Mouse (Mus musculus) embryonic fibroblast, embryonic 13.5 days (primary cell): ENCODE data around the gene Zswim1. TPM values are rescaled to one million over a fixed set of nuclear protein-coding genes. Genes with fewer than 3 reads are reported as not detected.
"Not testable (repeated sequence)": the region's sequence is repeated elsewhere in the genome, so short reads cannot be mapped to it uniquely, and the experiment has no call there.

Source experiments
- H3K27ac ChIP-seq: 2 replicates; pipeline ENCODE4 v1.5.1; 2012; ENCODE audit warnings: low read length, control low read depth, inconsistent platforms; ENCODE audit not compliant: insufficient read depth
- H3K4me1 ChIP-seq: 2 replicates; pipeline ENCODE4 v1.6.1; 2011; ENCODE audit warnings: low read length; ENCODE audit not compliant: control insufficient read depth, insufficient read depth
- H3K4me3 ChIP-seq: 2 replicates; pipeline ENCODE4 v1.5.1; 2011; ENCODE audit warnings: mild to moderate bottlenecking, control low read depth, low read length; ENCODE audit not compliant: insufficient read depth
- CTCF ChIP-seq: IDR thresholded peaks from 2 replicates; pipeline ENCODE4 v1.5.1; 2011; ENCODE audit warnings: mild to moderate bottlenecking, control low read depth, low read length, moderate library complexity, borderline replicate concordance; ENCODE audit not compliant: insufficient read depth
- POLR2A ChIP-seq: IDR thresholded peaks from 2 replicates; pipeline ENCODE4 v1.6.1; 2011; ENCODE audit warnings: low read depth, mild to moderate bottlenecking, control low read depth, low read length, moderate library complexity
- polyA plus RNA-seq: library from polyadenylated mRNA; stranded (reverse); fragments of >200 nt; gene quantifications from 2 replicates; pipeline ENCODE4 v1.2.4, GENCODE M21; 2011; ENCODE audit warnings: low read depth; ENCODE audit not compliant: missing spikeins, insufficient read length

Zswim1 gene
- polyA plus RNA-seq, 1 experiment, result 10.1 TPM

DNA sequence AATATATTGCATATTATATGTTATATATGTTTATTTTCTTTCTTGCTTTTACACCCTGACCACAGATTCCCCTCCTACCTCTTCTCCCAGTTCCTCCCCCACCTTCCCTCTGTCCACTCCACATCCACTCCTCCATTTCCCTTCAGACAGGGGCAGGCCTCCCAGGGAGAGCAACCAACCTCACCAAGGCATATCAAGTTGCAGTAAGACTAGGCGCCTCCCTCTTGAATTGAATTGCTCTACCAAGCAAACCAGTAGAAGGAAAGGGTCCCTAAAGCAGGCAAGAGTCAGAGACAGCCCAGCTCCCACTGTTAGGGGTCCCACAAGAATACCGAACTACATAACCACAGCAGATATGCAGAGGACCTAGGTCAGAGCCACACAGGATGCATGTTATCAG, 36.7 kb downstream of the Zswim1 start:
- no peak for TF ChIP-seq POLR2A
- TF ChIP-seq CTCF, result no peak
- Histone ChIP-seq H3K4me3 (no peak overlapping the region), H3K4me1 (peaks cover 8% of the 10 kb centered on the region), H3K27ac (no peak overlapping the region)

- peaks cover 12% of the 10 kb centered on the region for H3K4me1 ChIP-seq
- H3K4me3 ChIP-seq, result no peak overlapping the region
- no peak for TF ChIP-seq POLR2A
- no peak for TF ChIP-seq CTCF
- H3K27ac ChIP-seq, result no peak overlapping the region
Observed at GRCm38 (mm10) chr2:164859640-164860432, 37.4 kb downstream of the Zswim1 start.

DNA sequence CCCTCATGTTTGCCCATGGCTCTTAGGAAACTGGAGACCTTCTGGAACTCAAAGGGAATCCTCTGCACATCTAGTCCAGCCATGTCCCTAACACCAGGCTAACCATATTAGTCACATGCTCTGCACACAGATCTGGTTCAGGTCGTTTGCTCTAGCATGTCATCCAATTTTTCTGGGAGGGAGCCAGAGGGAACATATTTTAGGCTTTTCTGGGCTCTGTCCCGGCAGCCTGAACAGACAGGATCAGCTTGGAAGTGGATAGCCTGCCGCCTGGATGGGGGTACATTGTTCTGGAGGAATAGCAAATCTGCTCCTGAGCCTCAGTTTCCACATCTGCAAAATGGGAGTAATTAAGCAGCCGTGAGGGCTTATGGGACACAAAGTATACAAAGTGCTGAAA, 38.6 kb downstream of the Zswim1 start:
- no peak for TF ChIP-seq CTCF
- no peak for TF ChIP-seq POLR2A
- H3K4me3 ChIP-seq, result no peak overlapping the region
- H3K4me1 ChIP-seq, result peaks cover 12% of the 10 kb centered on the region
- H3K27ac ChIP-seq, result no peak overlapping the region

GRCm38 (mm10) chr2:164862179-164862861, 39.8 kb downstream of the Zswim1 start:
- H3K4me3 ChIP-seq, result no peak overlapping the region
- peaks cover 12% of the 10 kb centered on the region for H3K4me1 ChIP-seq
- H3K27ac ChIP-seq, result peak overlapping the region; percentile 29; the same call in 1 of the 2 replicates
- no peak for TF ChIP-seq POLR2A
- TF ChIP-seq CTCF, result no peak

GRCm38 (mm10) chr2:164863411-164863810, 40.9 kb downstream of the Zswim1 start:
- H3K4me3 ChIP-seq, H3K27ac ChIP-seq: not testable (repeated sequence)
- peaks cover 12% of the 10 kb centered on the region for H3K4me1 ChIP-seq

DNA sequence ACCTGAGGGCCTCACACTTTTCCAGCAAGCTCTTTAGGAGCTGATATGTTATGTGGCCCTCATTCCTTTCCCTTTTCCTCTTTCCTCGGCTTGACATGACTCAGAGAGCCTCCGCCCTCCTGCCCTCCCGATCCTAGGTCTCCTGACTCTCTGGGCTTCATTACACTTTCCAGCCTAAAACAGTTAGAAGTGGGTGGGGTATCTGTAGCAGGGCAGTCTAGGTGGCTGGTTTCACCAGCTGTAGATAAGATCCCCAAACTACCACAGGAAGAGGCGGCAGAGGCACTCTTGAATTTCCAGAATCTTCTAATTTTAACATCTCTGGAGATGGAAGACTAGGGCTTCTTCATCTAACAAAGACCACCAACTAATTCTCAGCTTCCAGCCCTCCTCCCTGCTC, 42.1 kb downstream of the Zswim1 start:
- H3K4me3 ChIP-seq, result no peak overlapping the region
- H3K4me1 ChIP-seq, result peaks cover 12% of the 10 kb centered on the region
- TF ChIP-seq POLR2A (no peak), CTCF (no peak)
- H3K27ac ChIP-seq, result no peak overlapping the region

DNA sequence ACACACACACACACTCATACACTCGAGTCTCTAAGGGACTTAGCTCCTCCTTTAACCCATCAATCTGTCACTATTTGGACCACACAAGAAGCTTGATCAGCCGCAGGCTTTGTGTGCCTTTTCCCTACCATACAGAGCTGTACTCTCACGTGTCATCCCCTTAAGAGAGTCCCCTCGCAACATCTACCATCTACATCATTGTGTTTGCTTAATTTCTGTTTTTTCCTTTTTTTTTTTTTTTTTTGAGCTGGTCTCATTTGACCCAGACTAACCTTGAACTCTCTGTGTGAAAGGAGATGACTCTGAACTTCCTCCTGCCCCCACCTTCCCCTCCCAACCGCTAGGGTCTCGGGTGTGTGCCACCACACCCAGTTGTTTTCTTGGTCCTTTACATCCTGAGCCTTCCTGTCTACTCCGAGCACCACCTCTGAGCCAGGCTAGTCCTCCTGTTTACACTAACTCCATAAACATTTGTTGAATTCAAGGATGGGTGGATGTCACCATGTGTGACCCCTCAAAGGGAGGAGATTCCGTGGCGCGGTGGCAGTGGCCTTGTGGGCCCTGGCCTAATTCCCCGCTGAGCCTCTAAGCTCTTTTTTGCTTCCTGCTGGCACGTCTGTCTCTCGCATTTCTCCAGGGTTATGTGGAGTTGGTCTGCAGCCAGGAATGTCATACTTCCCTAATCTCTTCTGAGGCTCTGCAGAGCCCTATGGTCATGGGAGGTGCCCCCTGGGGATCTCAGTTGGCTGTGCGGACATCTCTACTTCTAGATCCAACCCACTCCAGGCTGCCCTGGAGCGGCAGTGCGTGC, 44.5 kb downstream of the Zswim1 start:
- TF ChIP-seq CTCF, result no peak
- TF ChIP-seq POLR2A, result no peak
- peaks cover 7% of the 10 kb centered on the region for H3K4me1 ChIP-seq
- H3K4me3 ChIP-seq, result no peak overlapping the region
- H3K27ac ChIP-seq, result no peak overlapping the region

GRCm38 (mm10) chr2:164867566-164867965, 45.1 kb downstream of the Zswim1 start:
- Histone ChIP-seq H3K4me3 (no peak overlapping the region), H3K27ac (no peak overlapping the region), H3K4me1 (peaks cover 6% of the 10 kb centered on the region)
- TF ChIP-seq POLR2A (no peak), CTCF (peak; percentile 26; the same call in 1 of the 2 replicates)

DNA sequence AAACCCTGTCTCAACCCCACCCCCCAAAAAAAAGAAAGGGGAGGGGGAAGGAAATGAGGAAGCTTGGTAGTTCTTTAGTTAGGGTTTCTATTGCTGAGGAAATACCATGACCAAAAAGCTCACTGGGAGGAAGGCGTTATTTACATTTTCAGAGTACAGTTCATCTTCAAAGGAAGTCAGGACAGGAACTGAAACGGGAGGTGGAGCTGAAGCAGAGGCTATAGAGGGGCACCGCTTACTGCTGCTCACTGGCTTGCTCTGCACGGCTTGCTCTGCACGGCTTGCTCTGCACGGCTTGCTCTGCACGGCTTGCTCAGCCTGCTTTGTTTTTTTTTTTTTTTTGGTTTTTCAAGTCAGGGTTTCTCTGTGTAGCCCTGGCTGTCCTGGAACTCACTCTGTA, 46.0 kb downstream of the Zswim1 start:
- TF ChIP-seq CTCF (no peak), POLR2A (no peak)
- H3K4me3 ChIP-seq, result no peak overlapping the region
- no peak overlapping the region for H3K27ac ChIP-seq
- H3K4me1 ChIP-seq, result peaks cover 4% of the 10 kb centered on the region
